Mouse (Mus musculus) E14TG2a.4 (cell line): ENCODE data around the gene Dgkd.

Experiments
- CTCF ChIP-seq: conservative IDR thresholded peaks from 2 replicates; pipeline ENCODE4 v1.5.1; 2014; ENCODE audit warnings: low read length
- NANOG ChIP-seq: IDR thresholded peaks from 2 replicates; pipeline ENCODE4 v1.6.1; 2014; ENCODE audit warnings: borderline replicate concordance, low read length, mixed read lengths
- POU5F1 ChIP-seq: IDR thresholded peaks from 2 replicates; pipeline ENCODE4 v1.6.1; 2014; ENCODE audit warnings: low read length, borderline replicate concordance

GRCm38 (mm10) chr1:87828926-87829580 lies 24.0 kb upstream of the Dgkd start:
- TF ChIP-seq CTCF (no peak), POU5F1 (no peak), NANOG (no peak)
